Mouse (Mus musculus): ENCODE measurements at regions not wholly inside any gene's neighbourhood (a gene's known extent, or its start where the extent isn't known, plus 50 kb on each side); places are given as distances from the start of the nearest gene placed in this dataset.

DNA sequence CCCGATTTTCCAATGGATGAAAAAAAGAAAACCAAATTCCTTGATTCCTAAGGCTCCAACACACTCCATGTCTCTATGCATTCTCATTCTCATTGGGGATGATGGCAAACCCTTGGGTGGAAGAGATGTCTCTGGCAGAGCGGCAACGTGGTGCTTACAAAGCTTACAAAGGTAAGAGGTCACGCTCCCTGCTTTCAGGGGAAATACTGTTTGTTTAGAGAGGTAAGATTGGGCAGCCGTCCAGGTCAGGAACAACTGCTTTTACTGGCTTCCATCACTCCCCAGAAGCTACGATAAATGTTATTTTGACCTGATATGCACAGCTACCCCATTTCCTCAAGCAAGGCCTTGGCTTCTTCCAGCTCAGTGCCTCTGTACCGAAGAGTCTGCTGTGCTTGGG is 215.6 kb upstream of the Nxpe4 start:
- Histone ChIP-seq H3K9me3 (replicated peaks; ENCODE audit: insufficient read depth, low read length) (no peaks in the 10 kb centered on the region), H3K4me3 (ENCODE audit: control insufficient read depth in 1 of 2, insufficient read depth in 1 of 2, low read depth in 2 of 2, low read length in 2 of 2) (no peak overlapping the region), H3K4me1 (ENCODE audit: control insufficient read depth in 1 of 2, insufficient read depth in 2 of 2, low read length in 2 of 2) (no peaks in the 10 kb centered on the region), H3K36me3 (ENCODE audit: control insufficient read depth in 1 of 2, insufficient read depth in 2 of 2, low read length in 2 of 2) (no peaks in the 10 kb centered on the region), H3K79me2 (ENCODE audit: control insufficient read depth, insufficient read depth, low read length, poor library complexity) (no peaks in the 10 kb centered on the region), H3K27me3 (ENCODE audit: control insufficient read depth in 1 of 2, insufficient read depth in 2 of 2, low read length in 2 of 2) (no peaks in the 10 kb centered on the region), H3K27ac (ENCODE audit: control insufficient read depth, low read depth, low read length) (no peak overlapping the region), H3K9ac (ENCODE audit: control insufficient read depth, low read depth, low read length, poor library complexity, severe bottlenecking) (no peak overlapping the region)
- DNase-seq (ENCODE audit: low read depth, low spot score), result no peak
- TF ChIP-seq ELF1 (IDR thresholded peaks at IDR 0.05; ENCODE audit: low read depth, low read length) (no peak), HCFC1 (IDR thresholded peaks at IDR 0.05; ENCODE audit: low read depth, low read length) (no peak), NELFE (IDR thresholded peaks at IDR 0.05; ENCODE audit: low read depth, low read length) (no peak), NRF1 (IDR thresholded peaks at IDR 0.05; ENCODE audit: insufficient read depth, low read depth, low read length, poor library complexity, severe bottlenecking) (no peak), MXI1 (IDR thresholded peaks at IDR 0.05; ENCODE audit: low read depth, low read length) (no peak), ZMIZ1 (IDR thresholded peaks at IDR 0.05; ENCODE audit: low read depth, low read length) (no peak), KAT2A (conservative IDR thresholded peaks at IDR 0.05; ENCODE audit: low read depth, low read length) (no peak), RCOR1 (IDR thresholded peaks at IDR 0.05; ENCODE audit: low read depth, low read length) (no peak), MYB (IDR thresholded peaks at IDR 0.05; ENCODE audit: low read depth, low read length) (no peak), TBP (IDR thresholded peaks at IDR 0.05; ENCODE audit: low read depth, low read length) (no peak), MYC (IDR thresholded peaks at IDR 0.05; ENCODE audit: low read depth, low read length) (no peak), POLR2A (IDR thresholded peaks at IDR 0.05; ENCODE audit: control insufficient read depth in 1 of 2, insufficient read depth in 1 of 2, low read depth in 1 of 2, low read length in 2 of 2, poor library complexity in 1 of 2) (no peak), TCF12 (IDR thresholded peaks at IDR 0.05; ENCODE audit: low read depth, low read length) (no peak), CHD2 (IDR thresholded peaks at IDR 0.05; ENCODE audit: low read length) (no peak), GABPA (IDR thresholded peaks at IDR 0.05; ENCODE audit: low read depth, low read length) (no peak), ZKSCAN1 (IDR thresholded peaks at IDR 0.05; ENCODE audit: low read depth, low read length) (no peak), ZC3H11A (IDR thresholded peaks at IDR 0.05; ENCODE audit: low read depth, low read length) (no peak)

DNA sequence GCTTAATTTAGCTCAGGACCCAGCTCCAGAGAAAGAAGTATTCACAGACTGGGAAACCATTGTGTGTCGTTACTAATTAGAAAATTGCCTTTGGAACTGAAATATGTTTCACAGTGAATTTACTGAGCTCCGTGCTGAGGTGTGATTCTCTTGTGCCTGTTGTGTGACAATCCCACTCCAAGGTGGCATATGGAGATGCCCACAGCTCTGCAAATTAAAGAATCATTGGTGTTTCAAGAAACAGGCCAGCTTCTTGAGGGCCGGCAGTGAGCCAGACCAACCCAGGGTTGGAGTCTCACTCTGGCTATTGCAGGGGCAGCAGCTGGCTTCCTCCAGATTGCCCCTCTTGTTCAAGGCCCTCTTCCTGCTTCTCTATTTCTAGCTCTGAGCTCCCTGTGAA is 203.9 kb upstream of the Nxpe4 start:
- H3K27me3 ChIP-seq (ENCODE audit: control insufficient read depth in 1 of 2, insufficient read depth in 2 of 2, low read length in 2 of 2), result no peaks in the 10 kb centered on the region
- H3K9me3 ChIP-seq (replicated peaks; ENCODE audit: insufficient read depth, low read length), result no peaks in the 10 kb centered on the region
- no peaks in the 10 kb centered on the region for H3K4me1 ChIP-seq (ENCODE audit: control insufficient read depth in 1 of 2, insufficient read depth in 2 of 2, low read length in 2 of 2)
- no peak overlapping the region for H3K9ac ChIP-seq (ENCODE audit: control insufficient read depth, low read depth, low read length, poor library complexity, severe bottlenecking)
- no peaks in the 10 kb centered on the region for H3K79me2 ChIP-seq (ENCODE audit: control insufficient read depth, insufficient read depth, low read length, poor library complexity)
- no peak overlapping the region for H3K4me3 ChIP-seq (ENCODE audit: control insufficient read depth in 1 of 2, insufficient read depth in 1 of 2, low read depth in 2 of 2, low read length in 2 of 2)
- H3K27ac ChIP-seq (ENCODE audit: control insufficient read depth, low read depth, low read length), result no peak overlapping the region
- DNase-seq (ENCODE audit: low read depth, low spot score), result no peak
- TF ChIP-seq MYB (IDR thresholded peaks at IDR 0.05; ENCODE audit: low read depth, low read length) (no peak), CTCF (IDR thresholded peaks at IDR 0.05 in 2 of 3, conservative IDR thresholded peaks at IDR 0.05 in 1 of 3; ENCODE audit: control insufficient read depth in 1 of 3, insufficient read depth in 1 of 3, low read depth in 2 of 3, low read length in 3 of 3, poor library complexity in 1 of 3, severe bottlenecking in 1 of 3) (no peak)
- no peaks in the 10 kb centered on the region for H3K36me3 ChIP-seq (ENCODE audit: control insufficient read depth in 1 of 2, insufficient read depth in 2 of 2, low read length in 2 of 2)
